Mouse (Mus musculus) liver, adult 2 months (tissue): ENCODE measurements around the gene She. TPM values are rescaled to one million over a fixed set of nuclear protein-coding genes. Genes with fewer than 3 reads are reported as not detected.

Experiments
- DNase-seq: peaks from one replicate; pipeline ENCODE4 v3.0.0-alpha.2; 2011; ENCODE audit warnings: low read depth, low spot score; ENCODE audit errors: extremely low read depth
- H3K27ac ChIP-seq: fragments of 200-500 bp; replicated peaks from 2 replicates; pipeline ENCODE4 v1.5.1; 2012; ENCODE audit warnings: low read depth, mild to moderate bottlenecking, control low read depth, inconsistent platforms, low read length; ENCODE audit not compliant: insufficient read depth
- H3K27me3 ChIP-seq: fragments of 200-500 bp; 2 replicates; pipeline ENCODE4 v1.6.1; 2012; ENCODE audit warnings: mild to moderate bottlenecking, moderate library complexity, low read length, inconsistent platforms; ENCODE audit not compliant: control insufficient read depth, insufficient read depth
- H3K36me3 ChIP-seq: fragments of 200-500 bp; 2 replicates; pipeline ENCODE4 v1.6.1; 2012; ENCODE audit warnings: low read length, inconsistent platforms; ENCODE audit not compliant: control insufficient read depth, insufficient read depth
- H3K4me1 ChIP-seq: fragments of 200-500 bp; 2 replicates; pipeline ENCODE4 v1.6.1; 2011; ENCODE audit warnings: low read length; ENCODE audit not compliant: control insufficient read depth, insufficient read depth
- H3K4me3 ChIP-seq: fragments of 200-500 bp; 2 replicates; pipeline ENCODE4 v1.5.1; 2011; ENCODE audit warnings: low read depth, mild to moderate bottlenecking, control low read depth, low read length, moderate library complexity; ENCODE audit not compliant: insufficient read depth
- H3K79me2 ChIP-seq: fragments of 200-500 bp; 2 replicates; pipeline ENCODE4 v1.6.1; 2012; ENCODE audit warnings: inconsistent platforms, mild to moderate bottlenecking, low read length, moderate library complexity; ENCODE audit not compliant: control insufficient read depth, insufficient read depth
- H3K9ac ChIP-seq: fragments of 200-500 bp; 2 replicates; pipeline ENCODE4 v1.6.1; 2012; ENCODE audit warnings: low read depth, mild to moderate bottlenecking, control low read depth, inconsistent platforms, low read length
- CTCF ChIP-seq: fragments of 200-500 bp; IDR thresholded peaks from 2 replicates; pipeline ENCODE4 v1.5.1; 2011; ENCODE audit warnings: low read depth, low read length, control low read depth
- POLR2A ChIP-seq: fragments of 200-500 bp; IDR thresholded peaks from 2 replicates; pipeline ENCODE4 v1.6.1; 2011; ENCODE audit warnings: low read length, control low read depth; ENCODE audit not compliant: insufficient read depth; ENCODE audit errors: extremely low read depth
- WGBS: fragments of 180-500 bp; shearing (Covaris S2); methylation state at CpG from one replicate; pipeline ENCODE4 v1.1.7; 2018; 5-methylcytosine and 5-hydroxymethylcytosine counted together
- polyA plus RNA-seq: library from polyadenylated mRNA; depleted of rRNA; stranded (reverse); fragments of >200 nt; gene quantifications from 2 replicates; pipeline ENCODE4 v1.2.3, GENCODE M21; 2012
- total RNA-seq: library from RNA; depleted of rRNA; stranded (reverse); fragments of >200 nt; gene quantifications from 2 replicates; pipeline ENCODE4 v1.2.3, GENCODE M21; 2014

The She gene
- total and polyA plus RNA-seq, 2 experiments: 0.78 to 2.5 TPM

GRCm38 (mm10) chr3:89880036-89880851, 49.1 kb downstream of the She start:
- no peak for DNase-seq

GRCm38 (mm10) chr3:89882556-89883181, 51.5 kb downstream of the She start:
- TF ChIP-seq POLR2A (no peak), CTCF (no peak)
- Histone ChIP-seq H3K36me3 (peaks cover 52% of the 10 kb centered on the region), H3K79me2 (no peaks in the 10 kb centered on the region), H3K27me3 (no peaks in the 10 kb centered on the region), H3K9ac (no peak overlapping the region), H3K27ac (no peak overlapping the region), H3K4me1 (0 out of 2 replicates have a peak, but pooled peaks cover 4% of the 10 kb centered on the region), H3K4me3 (no peak overlapping the region)
- DNase-seq: no peak
- 89% methylated on average over 8 of the region's 8 CpGs for WGBS

More at GRCm38 (mm10) chr3:89880036-89880851, 49.1 kb downstream of the She start:
- no peaks in the 10 kb centered on the region for H3K79me2 ChIP-seq
- TF ChIP-seq POLR2A: no peak
- no peak for TF ChIP-seq CTCF
- H3K27me3 ChIP-seq: no peaks in the 10 kb centered on the region
- 85% methylated on average over 5 of the region's 5 CpGs for WGBS
- no peaks in the 10 kb centered on the region for H3K4me1 ChIP-seq
- H3K36me3 ChIP-seq: peaks cover 40% of the 10 kb centered on the region
- H3K9ac ChIP-seq: no peak overlapping the region
- no peak overlapping the region for H3K27ac ChIP-seq
- H3K4me3 ChIP-seq: no peak overlapping the region

GRCm38 (mm10) chr3:89883582-89884041, 52.4 kb downstream of the She start:
- no peak overlapping the region for H3K27ac ChIP-seq
- no peak for DNase-seq
- 79% methylated on average over 4 of the region's 4 CpGs for WGBS
- no peak overlapping the region for H3K9ac ChIP-seq
- H3K4me3 ChIP-seq: no peak overlapping the region
- H3K79me2 ChIP-seq: no peaks in the 10 kb centered on the region
- 0 out of 2 replicates have a peak, but pooled peaks cover 4% of the 10 kb centered on the region for H3K4me1 ChIP-seq
- no peak for TF ChIP-seq CTCF
- TF ChIP-seq POLR2A: no peak
- H3K36me3 ChIP-seq: peaks cover 46% of the 10 kb centered on the region
- no peaks in the 10 kb centered on the region for H3K27me3 ChIP-seq

GRCm38 (mm10) chr3:89885766-89886165, 54.6 kb downstream of the She start:
- no peak for TF ChIP-seq CTCF
- TF ChIP-seq POLR2A: no peak
- no peak for DNase-seq
- Histone ChIP-seq H3K4me3 (no peak overlapping the region), H3K27ac (no peak overlapping the region), H3K9ac (no peak overlapping the region), H3K79me2 (no peaks in the 10 kb centered on the region), H3K36me3 (peaks cover 36% of the 10 kb centered on the region), H3K4me1 (peaks cover 14% of the 10 kb centered on the region), H3K27me3 (no peaks in the 10 kb centered on the region)
- 94% methylated on average over 11 of the region's 11 CpGs for WGBS

- no peaks in the 10 kb centered on the region for H3K27me3 ChIP-seq
- no peak overlapping the region for H3K4me3 ChIP-seq
- peaks cover 17% of the 10 kb centered on the region for H3K4me1 ChIP-seq
- H3K9ac ChIP-seq: no peak overlapping the region
- 72% methylated on average over 7 of the region's 7 CpGs for WGBS
- no peak overlapping the region for H3K27ac ChIP-seq
- peaks cover 29% of the 10 kb centered on the region for H3K36me3 ChIP-seq
- no peak for TF ChIP-seq CTCF
- TF ChIP-seq POLR2A: no peak
- peak; percentile 71 for DNase-seq
- H3K79me2 ChIP-seq: peaks cover 2% of the 10 kb centered on the region; the same call in 1 of the 2 replicates
Observed at GRCm38 (mm10) chr3:89887582-89888230, 56.5 kb downstream of the She start.
